ENCODE assay signal across 7 mouse cellular contexts in the genomic region with DNA sequence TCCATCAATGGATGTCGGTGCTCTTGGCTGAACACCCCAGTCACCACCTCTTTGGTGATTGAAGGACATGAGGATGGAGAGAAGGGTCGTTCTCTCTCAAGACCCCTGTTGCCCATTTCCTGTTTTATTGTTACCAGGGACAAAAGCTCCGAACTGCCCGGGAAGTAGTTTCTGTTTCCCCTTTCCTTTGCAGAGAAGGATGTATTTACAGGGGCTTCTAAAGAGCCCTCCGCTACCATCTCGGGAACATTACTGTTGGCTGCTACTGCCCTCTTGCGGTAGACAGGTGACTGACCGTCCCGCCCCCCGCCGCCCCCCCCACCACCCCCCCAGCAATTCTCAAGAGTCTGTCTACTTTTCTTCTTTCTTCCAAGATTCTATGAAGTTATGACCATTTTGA. TPM values are rescaled to one million over a fixed set of nuclear protein-coding genes. Genes with fewer than 3 reads are reported as not detected.
DNase-seq lines count a peak whose midpoint lies in the region; TF ChIP-seq lines count a peak whose summit lies in the region.

No protein-coding gene starts in this region.

- WGBS in kidney, adult 2 months: 1% methylated on average over 11 of the region's 11 CpGs

- DNase-seq in urinary bladder, postnatal 25 days (ENCODE audit: low spot score): peak; percentile 28
- DNase-seq in urinary bladder, adult 18-20 months (ENCODE audit: low spot score in 2 of 2): no peak
- DNase-seq in c-Kit-positive CD71-negative TER-119-negative erythroid progenitor cells, embryonic 14.5 days (ENCODE audit: low read depth): peak; percentile 36
- DNase-seq in heart, adult 18-20 months: peak; percentile 16 to 71
- peak; percentile 16 for DNase-seq in kidney, adult 2 months
- peak; percentile 69 for DNase-seq in lung, postnatal 10 days
- peak; percentile 72 for DNase-seq in retina, postnatal 1 day

- H3K36me3 ChIP-seq in kidney, adult 2 months (ENCODE audit: control insufficient read depth, insufficient read depth, low read length): no peaks in the 10 kb centered on the region

- no peaks in the 10 kb centered on the region for H3K4me1 ChIP-seq in kidney, adult 2 months (ENCODE audit: control insufficient read depth, insufficient read depth, low read length)

- H3K4me3 ChIP-seq in kidney, adult 2 months (ENCODE audit: insufficient read depth, low read depth, low read length): no peak overlapping the region

- no peak overlapping the region for H3K27ac ChIP-seq in kidney, adult 2 months (ENCODE audit: insufficient read depth, low read depth, low read length)

- no peaks in the 10 kb centered on the region for H3K27me3 ChIP-seq in kidney, adult 2 months (replicated peaks; ENCODE audit: control insufficient read depth, insufficient read depth, low read length)

- TF ChIP-seq POLR2A in kidney, adult 2 months (IDR thresholded peaks at IDR 0.05; ENCODE audit: low read depth, low read length): no peak

- TF ChIP-seq CTCF in kidney, adult 2 months (conservative IDR thresholded peaks at IDR 0.05; ENCODE audit: insufficient read depth, insufficient read length, low read depth, low read length): peak; percentile 46

RNA-seq across cellular contexts. Expression of gene Nsrp1, which starts 15.0 kb away (rescaled TPM):
- total RNA-seq in heart, adult 18-20 months (2021): 1 to 10 TPM; 9.8 to 10.0 TPM
- 1.3 and 1.8 TPM in 2 replicates for polyA plus RNA-seq in kidney, adult 2 months (2012; rRNA removed)

Comparison
In these comparisons a context has a peak if more than half of its experiments do, and no peak if none do; other contexts are left out.
1. DNase-seq: peak in urinary bladder, postnatal 25 days (single experiment), c-Kit-positive CD71-negative TER-119-negative erythroid progenitor cells, embryonic 14.5 days (single experiment), heart, adult 18-20 months (2 of 2), kidney, adult 2 months (single experiment), lung, postnatal 10 days (single experiment) and retina, postnatal 1 day (single experiment); none in urinary bladder, adult 18-20 months (0 of 2).